Mouse (Mus musculus) gastrocnemius, postnatal 10 days (tissue): ENCODE data around the gene Borcs7. TPM values are rescaled to one million over a fixed set of nuclear protein-coding genes. Genes with fewer than 3 reads are reported as not detected.
A peak's percentile ranks its signal among the peaks of the same experiment; 100 is the strongest.

ENCODE experiments used
- DNase-seq: peaks from one replicate; pipeline ENCODE4 v3.0.0; 2021; ENCODE audit warnings: mixed read lengths
- long read RNA-seq, 2 experiments: library from polyadenylated mRNA; stranded (forward); transcript quantifications; one replicate each; pipeline ENCODE4 v2.0.0; 2021
- total RNA-seq, 2 experiments: library from RNA; stranded (reverse); gene quantifications; 2 replicates each; pipeline ENCODE4 v1.2.3; 2021

Borcs7 gene
- 10 to 100 TPM; 14.6 to 16.9 TPM for total RNA-seq
- long read RNA-seq, experiment 1, transcript Borcs7-201 (5 exons, 2,176 nt) = major isoform, 19 of 20 reads
- long read RNA-seq, experiment 1, partial matches to known transcripts = 1 of 20 reads
- long read RNA-seq, experiment 1, other reads (novel, unspliced or antisense) = 0 of 20 reads
- long read RNA-seq, experiment 2, transcript Borcs7-201 (5 exons, 2,176 nt) = major isoform, 23 of 26 reads
- long read RNA-seq, experiment 2, partial matches to known transcripts = 0 of 26 reads
- long read RNA-seq, experiment 2, other reads (novel, unspliced or antisense) = 3 of 26 reads

DNA sequence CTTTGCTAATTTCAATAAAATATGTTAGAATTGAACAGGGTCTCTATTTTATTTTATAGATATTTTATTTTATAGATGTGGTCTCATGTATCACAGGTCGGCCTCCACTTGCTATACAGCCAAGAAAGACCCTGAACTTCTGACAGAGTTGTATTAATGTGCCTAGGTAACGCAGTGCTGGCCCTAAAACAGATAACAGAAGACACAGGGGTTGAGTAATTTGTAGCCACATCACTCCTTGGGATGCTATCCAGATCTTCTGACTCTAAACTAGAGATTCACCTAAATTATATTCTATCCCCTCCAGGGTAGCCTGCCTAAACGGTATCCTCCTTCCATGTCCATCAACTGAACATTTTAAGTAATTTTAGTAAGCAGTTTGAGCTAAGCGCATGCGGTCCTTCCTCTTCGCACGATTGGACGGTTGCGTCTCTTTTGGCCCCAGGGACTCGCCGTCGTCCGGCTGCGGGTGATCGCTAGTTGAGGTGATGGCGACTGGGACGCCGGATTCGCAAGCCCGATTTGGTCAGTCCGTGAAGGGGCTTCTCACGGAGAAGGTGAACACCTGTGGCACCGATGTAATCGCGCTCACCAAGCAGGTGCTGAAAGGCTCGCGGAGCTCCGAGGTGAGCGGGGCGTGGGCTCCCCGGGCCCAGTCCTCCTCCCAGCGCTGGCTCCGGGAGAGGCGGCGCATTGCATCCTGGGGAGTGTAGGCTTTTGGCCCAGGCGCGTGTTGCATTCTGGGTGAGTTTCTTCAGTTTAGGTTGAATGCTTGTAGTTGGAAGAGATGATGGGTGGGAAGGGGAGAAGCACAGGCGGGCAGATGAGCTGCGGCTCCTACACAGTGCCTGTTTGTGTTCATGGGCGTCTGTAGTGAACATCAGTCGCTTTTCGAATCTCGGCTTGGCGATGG is at the start of gene Borcs7:
TSS of gene Borcs7 (plus strand) at position 447 of the 913 bp plus-strand sequence.
- peak; percentile 80 for DNase-seq

GRCm38 (mm10) chr19:46640780-46641179 is 48.9 kb upstream of the Borcs7 start:
- DNase-seq = no peak

- peak; percentile 64 for DNase-seq
Measured at GRCm38 (mm10) chr19:46641420-46642085, 48.2 kb upstream of the Borcs7 start.

- DNase-seq = no peak
Measured at GRCm38 (mm10) chr19:46642136-46642753, 47.5 kb upstream of the Borcs7 start.

- DNase-seq = no peak
Measured at GRCm38 (mm10) chr19:46643236-46643635, 46.5 kb upstream of the Borcs7 start.

DNA sequence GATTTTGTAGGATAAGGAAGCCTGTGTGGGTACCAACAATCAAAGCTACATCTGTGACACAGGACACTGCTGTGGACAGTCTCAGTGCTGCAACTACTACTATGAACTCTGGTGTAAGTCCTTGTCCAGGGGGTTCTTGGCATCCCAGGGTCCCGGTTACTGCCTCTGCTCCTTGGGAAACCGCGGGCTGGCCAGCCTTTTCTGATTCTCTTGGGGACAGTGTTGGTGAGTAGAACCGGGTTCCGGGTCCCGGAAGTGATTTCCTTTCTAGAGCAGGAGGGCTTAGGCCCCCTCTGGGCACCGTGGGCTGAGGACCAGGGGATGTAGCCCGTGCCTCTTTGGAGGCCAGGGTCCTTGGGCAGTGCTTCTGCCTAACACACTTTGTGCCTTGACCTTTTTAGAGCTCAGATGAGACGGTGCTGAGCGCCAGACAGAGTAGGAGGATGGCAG is 45.3 kb upstream of the Borcs7 start:
- no peak for DNase-seq

GRCm38 (mm10) chr19:46644793-46645602 is 44.7 kb upstream of the Borcs7 start:
- peak; percentile 52 for DNase-seq

GRCm38 (mm10) chr19:46646041-46646481 is 43.6 kb upstream of the Borcs7 start:
- no peak for DNase-seq

DNA sequence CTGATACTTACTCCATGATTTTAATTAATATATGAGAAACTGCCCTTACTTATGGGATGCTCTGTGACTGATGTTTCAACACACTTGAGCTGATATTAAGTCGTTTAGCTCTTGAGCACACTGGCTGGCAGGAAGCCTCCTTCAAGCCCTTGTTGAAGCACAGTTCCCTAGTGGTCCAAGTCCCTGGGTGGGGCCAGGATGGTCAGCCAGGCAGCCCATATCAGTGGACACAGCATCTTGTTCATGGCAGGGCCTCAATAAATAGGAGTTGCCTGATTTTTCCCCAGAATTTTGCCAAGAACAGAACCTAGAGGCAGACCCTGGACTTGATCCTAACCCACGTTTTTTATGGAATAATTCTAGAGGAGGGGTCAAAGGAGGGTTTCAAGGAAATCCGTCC is 42.5 kb upstream of the Borcs7 start:
- DNase-seq = no peak

- no peak for DNase-seq
Measured at GRCm38 (mm10) chr19:46647850-46648249, 41.9 kb upstream of the Borcs7 start.

DNA sequence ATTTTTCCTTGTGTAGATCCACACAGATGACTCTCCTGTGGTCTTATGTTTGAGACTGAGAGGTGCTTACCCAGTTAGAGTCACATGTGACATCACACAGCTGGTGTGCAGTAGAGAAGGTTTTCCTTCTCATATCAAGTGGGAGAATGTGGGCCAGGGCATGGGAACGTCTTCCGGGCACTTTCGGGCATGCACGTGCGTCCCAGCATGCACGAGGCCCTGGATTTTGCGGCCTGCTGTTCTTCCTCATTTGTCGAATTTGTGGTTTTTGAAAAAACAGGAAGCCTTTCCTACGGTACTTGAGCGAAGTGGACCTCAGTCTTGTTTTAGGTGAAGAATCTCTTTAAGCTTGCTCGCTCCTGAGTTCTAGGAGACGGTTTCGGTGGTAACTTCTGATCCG is 41.1 kb upstream of the Borcs7 start:
- DNase-seq = no peak

- no peak for DNase-seq
Measured at GRCm38 (mm10) chr19:46653188-46653587, 36.5 kb upstream of the Borcs7 start.

DNA sequence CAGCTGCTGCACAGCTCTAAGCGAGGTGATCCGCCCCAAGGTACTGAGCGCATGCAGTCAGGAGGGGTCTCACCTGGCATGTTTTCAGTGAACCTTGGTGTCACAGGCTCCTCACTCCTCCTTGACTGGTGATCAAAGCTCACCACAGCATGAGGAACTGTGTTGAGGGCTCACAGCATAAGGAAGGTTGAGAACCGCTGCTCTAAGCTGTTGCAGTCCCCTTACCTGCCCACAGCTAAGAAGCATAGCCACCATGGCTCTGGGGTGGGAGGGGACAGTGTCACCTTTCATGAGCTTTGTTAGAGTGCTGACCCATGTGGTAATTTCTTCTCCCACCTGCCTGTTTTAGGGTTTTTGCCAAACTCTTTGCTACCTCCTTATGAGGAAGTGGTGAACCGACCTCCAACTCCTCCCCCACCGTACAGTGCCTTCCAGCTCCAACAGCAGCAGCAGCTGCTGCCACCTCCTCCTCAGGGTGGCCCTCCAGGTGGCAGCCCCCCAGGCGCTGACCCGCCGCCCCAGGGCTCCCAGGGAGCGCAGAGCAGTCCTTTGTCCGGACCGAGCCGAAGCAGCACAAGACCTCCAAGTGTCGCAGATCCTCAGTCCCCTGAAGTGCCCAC is 36.0 kb upstream of the Borcs7 start:
- DNase-seq = no peak

DNA sequence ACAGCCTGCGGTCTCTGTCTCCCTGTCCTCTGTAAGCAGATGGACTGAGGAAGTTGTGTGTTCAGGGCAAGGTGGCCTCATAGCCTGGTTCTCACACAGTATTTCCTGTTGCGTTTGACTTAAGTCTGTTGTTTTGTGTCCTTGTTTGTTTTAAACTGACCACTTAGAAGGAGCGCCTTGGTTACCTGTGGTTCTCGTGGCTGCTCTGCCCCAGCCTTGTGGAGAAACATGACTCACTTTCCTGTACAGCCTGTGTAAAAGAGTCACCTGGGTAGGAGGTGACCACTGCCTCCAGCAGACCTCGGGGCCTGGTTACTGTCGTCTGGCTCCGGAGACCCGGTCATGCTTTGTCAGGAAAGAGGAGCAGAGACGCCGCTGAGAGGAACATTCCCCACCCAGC is 34.1 kb upstream of the Borcs7 start:
- DNase-seq = no peak

DNA sequence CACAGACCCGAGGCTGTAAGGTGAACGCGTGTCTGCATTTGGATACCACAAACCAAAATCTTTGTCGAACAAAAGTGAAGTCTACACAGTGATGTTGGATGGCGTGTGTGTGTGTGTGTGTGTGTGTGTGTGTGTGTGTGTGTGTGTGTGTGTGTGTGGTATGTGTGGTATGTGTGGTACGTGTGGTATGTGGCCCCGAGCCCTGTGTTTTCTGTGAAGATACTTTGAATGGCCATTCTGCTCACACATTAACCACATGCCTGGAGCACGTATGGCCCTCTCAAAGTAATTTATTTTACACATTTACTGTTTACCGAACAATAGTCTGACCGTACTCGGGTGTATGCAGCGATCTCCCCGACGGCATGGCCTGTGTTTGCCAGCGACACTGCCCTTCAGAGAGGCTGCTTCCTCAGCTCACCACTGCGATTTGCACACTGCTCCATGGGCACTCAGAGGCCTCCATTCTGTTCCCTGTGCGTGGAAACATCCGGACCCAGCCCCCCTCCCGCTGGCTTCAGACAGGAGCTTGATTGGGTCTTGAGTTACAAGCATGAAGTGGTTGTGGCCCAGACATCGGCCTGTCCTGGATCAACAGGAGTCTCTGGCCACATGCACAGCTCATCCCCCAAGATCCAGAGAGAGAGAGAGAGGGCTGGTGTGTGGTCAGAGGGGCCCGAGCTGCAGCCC is 33.4 kb upstream of the Borcs7 start:
- no peak for DNase-seq

DNA sequence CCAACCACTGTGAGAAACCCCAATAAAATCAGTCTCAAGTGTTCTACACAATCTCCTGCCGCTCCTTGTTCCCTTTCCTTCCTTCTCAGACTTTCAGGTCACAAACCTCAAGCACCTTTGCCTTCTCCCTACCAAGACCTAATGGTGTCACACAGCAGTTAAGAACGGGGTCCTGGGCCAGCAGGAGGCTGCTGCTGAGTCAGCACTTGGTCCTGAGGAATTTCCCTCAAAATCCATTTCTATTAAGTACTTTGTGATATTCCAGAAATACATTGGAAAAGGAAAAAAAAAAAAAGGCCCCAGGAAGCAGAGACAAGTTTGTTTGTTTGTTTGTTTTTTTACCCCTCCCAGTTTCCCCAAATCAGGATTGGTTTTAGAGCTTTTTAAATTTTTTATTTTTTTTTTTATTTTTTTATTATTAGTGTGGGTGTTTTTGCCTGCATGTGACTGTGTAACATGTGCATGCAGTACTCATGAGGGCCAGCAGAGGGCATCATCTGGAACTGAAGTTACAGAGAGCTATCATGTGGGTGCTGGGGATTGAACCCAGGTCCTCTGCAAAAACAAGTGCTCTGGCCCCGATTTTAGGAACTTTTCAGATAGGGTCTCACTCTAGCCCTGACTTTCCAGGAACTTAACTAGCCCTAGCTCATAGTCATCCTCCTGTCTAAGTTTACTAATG is 32.2 kb upstream of the Borcs7 start:
- no peak for DNase-seq

GRCm38 (mm10) chr19:46658348-46658747 is 31.4 kb upstream of the Borcs7 start:
- no peak for DNase-seq

DNA sequence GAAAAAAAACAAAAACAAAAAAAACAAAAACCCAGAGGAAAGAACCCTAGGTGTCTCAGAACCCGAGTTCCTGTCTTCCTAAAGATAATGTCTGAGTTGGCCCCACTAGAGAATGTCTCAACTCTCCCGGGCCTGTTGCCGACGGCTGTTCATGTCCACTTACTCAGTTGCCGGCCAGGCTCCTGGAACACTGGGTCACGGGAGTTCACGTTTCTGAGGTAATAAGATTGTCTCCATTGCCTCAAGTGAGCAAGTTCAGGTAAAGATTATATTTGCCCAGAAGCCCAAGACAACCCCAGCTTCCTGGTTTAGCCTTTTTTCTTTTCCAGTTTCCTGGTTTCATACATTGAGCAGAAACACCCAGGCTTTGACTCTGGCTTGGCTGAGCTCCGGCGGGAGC is 30.9 kb upstream of the Borcs7 start:
- DNase-seq = no peak

GRCm38 (mm10) chr19:46661511-46661910 is 28.2 kb upstream of the Borcs7 start:
- no peak for DNase-seq

GRCm38 (mm10) chr19:46662214-46662613 is 27.5 kb upstream of the Borcs7 start:
- no peak for DNase-seq
